Mouse (Mus musculus) kidney, postnatal 25 days (tissue): ENCODE measurements around the gene Txnrd1.
A peak's percentile ranks its signal among the peaks of the same experiment; 100 is the strongest.

Experiments
- DNase-seq, 2 experiments: peaks; one replicate each; pipeline ENCODE4 v3.0.0; 2021; ENCODE audit warnings: mixed read lengths in 2 of 2

Gene Txnrd1

GRCm38 (mm10) chr10:82833926-82834325 is at the start of gene Txnrd1:
Gene Txnrd1 (plus strand): TSS chr10:82833951.
- no peak for DNase-seq

- no peak for DNase-seq
These were observed 44.6 kb upstream of the Txnrd1 start for GRCm38 (mm10) chr10:82789181-82789580.

GRCm38 (mm10) chr10:82790504-82790903 is 43.2 kb upstream of the Txnrd1 start:
- DNase-seq, result no peak

GRCm38 (mm10) chr10:82791713-82792112 is 42.0 kb upstream of the Txnrd1 start:
- DNase-seq, result no peak

- no peak for DNase-seq
These were observed 41.4 kb upstream of the Txnrd1 start for GRCm38 (mm10) chr10:82792311-82792710.

- peak; percentile 74 to 76 for DNase-seq
These were observed 38.5 kb upstream of the Txnrd1 start for GRCm38 (mm10) chr10:82795071-82795731.

GRCm38 (mm10) chr10:82795767-82796166 is 38.0 kb upstream of the Txnrd1 start:
- DNase-seq, result no peak

GRCm38 (mm10) chr10:82796471-82797118 is 37.2 kb upstream of the Txnrd1 start:
- no peak for DNase-seq

GRCm38 (mm10) chr10:82797119-82797491 is 36.6 kb upstream of the Txnrd1 start:
- DNase-seq, result no peak

GRCm38 (mm10) chr10:82798312-82798933 is 35.3 kb upstream of the Txnrd1 start:
- DNase-seq, result no peak

- DNase-seq, result no peak
These were observed 33.7 kb upstream of the Txnrd1 start for GRCm38 (mm10) chr10:82800094-82800493.

- no peak for DNase-seq
These were observed 29.4 kb upstream of the Txnrd1 start for GRCm38 (mm10) chr10:82804396-82804795.

GRCm38 (mm10) chr10:82805111-82805510 is 28.6 kb upstream of the Txnrd1 start:
- peak; percentile 68 to 85 for DNase-seq

- DNase-seq, result peak; percentile 31 to 56
These were observed 27.3 kb upstream of the Txnrd1 start for GRCm38 (mm10) chr10:82806414-82806813.

- DNase-seq, result peak in 1 of 2 experiments; percentile 45
These were observed 26.5 kb upstream of the Txnrd1 start for GRCm38 (mm10) chr10:82807238-82807637.

GRCm38 (mm10) chr10:82808155-82808554 is 25.6 kb upstream of the Txnrd1 start:
- no peak for DNase-seq

- DNase-seq, result no peak
These were observed 24.9 kb upstream of the Txnrd1 start for GRCm38 (mm10) chr10:82808891-82809290.

GRCm38 (mm10) chr10:82809352-82809751 is 24.4 kb upstream of the Txnrd1 start:
- DNase-seq, result no peak

GRCm38 (mm10) chr10:82811855-82812431 is 21.8 kb upstream of the Txnrd1 start:
- DNase-seq, result peak; percentile 76 to 85

GRCm38 (mm10) chr10:82814096-82814970 is 19.4 kb upstream of the Txnrd1 start:
- peak; percentile 20 to 69 for DNase-seq

- DNase-seq, result no peak
These were observed 17.3 kb upstream of the Txnrd1 start for GRCm38 (mm10) chr10:82816441-82816840.

GRCm38 (mm10) chr10:82817514-82817913 is 16.2 kb upstream of the Txnrd1 start:
- DNase-seq, result no peak

GRCm38 (mm10) chr10:82817936-82818335 is 15.8 kb upstream of the Txnrd1 start:
- peak in 1 of 2 experiments; percentile 60 for DNase-seq
